Mouse (Mus musculus): Measurements from ENCODE around the gene Lsm4. TPM values are rescaled to one million over a fixed set of nuclear protein-coding genes. Genes with fewer than 3 reads are reported as not detected.

The Lsm4 gene
- total and polyA plus RNA-seq, 3 experiments = 152 to 2,024 (median 514) TPM

DNA sequence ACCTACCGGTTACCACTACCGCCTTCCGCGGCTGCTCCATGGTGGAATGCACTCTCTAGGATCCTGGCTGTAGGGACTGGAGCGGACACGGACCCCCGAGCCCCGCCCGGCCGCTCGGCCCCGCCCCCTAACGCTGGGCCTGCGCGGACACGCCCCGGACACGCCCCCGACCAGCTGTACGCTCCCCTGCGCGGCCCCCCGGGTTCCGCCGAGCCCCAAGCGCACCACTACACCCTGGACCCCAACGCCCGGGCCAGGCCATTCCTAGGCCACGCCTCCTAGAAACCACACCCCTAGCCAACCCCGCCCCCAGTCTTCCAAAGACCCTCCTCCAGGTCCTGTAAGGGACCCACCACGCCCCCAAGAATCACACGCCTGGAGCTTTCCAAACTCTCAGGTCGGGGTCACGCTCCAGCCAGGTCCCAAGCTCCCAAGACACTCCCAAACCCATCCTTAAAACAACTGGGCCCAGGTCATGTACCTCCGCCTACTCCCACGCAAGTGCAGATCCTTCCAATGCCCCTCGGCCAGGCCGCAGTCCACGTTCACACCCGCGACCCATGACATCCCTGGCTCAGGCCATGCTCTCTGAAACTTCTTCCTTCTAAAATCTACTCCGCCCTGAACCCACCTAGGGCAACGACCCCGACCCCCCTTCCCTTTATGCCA is 13.3 kb upstream of the Lsm4 start (continued):
- TF ChIP-seq NRF1 (IDR thresholded peaks at IDR 0.05; ENCODE audit: insufficient read depth, low read depth, low read length, poor library complexity, severe bottlenecking) (peak; percentile 77), ELF1 (IDR thresholded peaks at IDR 0.05; ENCODE audit: low read depth, low read length) (no peak), POLR2AphosphoS5 (IDR thresholded peaks at IDR 0.05; ENCODE audit: borderline replicate concordance, low read depth, low read length) (no peak), GATA1 (IDR thresholded peaks at IDR 0.05; ENCODE audit: low read depth, low read length) (no peak), MXI1 (IDR thresholded peaks at IDR 0.05; ENCODE audit: low read depth, low read length) (peak; percentile 49), EP300 (IDR thresholded peaks at IDR 0.05; ENCODE audit: low read depth in 1 of 2, low read length in 2 of 2) (0 out of 4 replicates have a peak, but pooled peaks of 1 of the 2 experiments have one; percentile 38), JUND (IDR thresholded peaks at IDR 0.05; ENCODE audit: low read depth, low read length) (no peak), E2F4 (IDR thresholded peaks at IDR 0.05; ENCODE audit: borderline replicate concordance, low read depth, low read length) (no peak), MAFK (IDR thresholded peaks at IDR 0.05; ENCODE audit: borderline replicate concordance, low read depth, low read length) (no peak), TAL1 (IDR thresholded peaks at IDR 0.05; ENCODE audit: low read length) (no peak), POLR2AphosphoS2 (IDR thresholded peaks at IDR 0.05; ENCODE audit: low read length) (no peak), ZC3H11A (IDR thresholded peaks at IDR 0.05; ENCODE audit: low read depth, low read length) (no peak), MEF2A (IDR thresholded peaks at IDR 0.05; ENCODE audit: extremely low read depth, insufficient replicate concordance, low read depth, low read length, poor library complexity, severe bottlenecking) (no peak)

DNA sequence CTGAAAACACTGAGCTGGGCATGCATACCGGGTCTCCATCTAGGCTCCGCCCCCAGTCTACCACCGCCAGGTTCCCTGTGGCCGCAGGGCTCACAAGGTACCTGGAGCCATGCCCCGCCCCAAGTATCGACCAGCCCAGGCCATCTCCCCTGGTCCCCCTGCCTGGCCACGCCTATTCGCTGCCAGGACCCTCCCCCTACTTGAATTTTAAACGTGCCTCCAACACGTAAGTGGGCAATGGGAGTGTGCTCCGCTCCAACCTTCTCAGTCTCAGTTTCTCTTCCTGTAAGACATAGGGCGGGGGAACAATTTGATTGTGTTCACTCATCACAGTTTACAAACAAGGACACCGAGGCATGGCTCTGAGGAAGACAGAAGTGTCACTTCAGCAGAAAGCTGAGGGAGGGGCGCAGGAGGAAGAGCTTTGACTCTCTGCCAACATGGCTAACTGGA is 12.7 kb upstream of the Lsm4 start, which contains the start of gene Pgpep1:
Gene Pgpep1 (minus strand): TSS at position 116 of the 453 bp plus-strand sequence.
- TF ChIP-seq MAX (IDR thresholded peaks at IDR 0.05; ENCODE audit: low read length) (no peak), BHLHE40 (IDR thresholded peaks at IDR 0.05; ENCODE audit: borderline replicate concordance, low read depth, low read length) (no peak), ZKSCAN1 (IDR thresholded peaks at IDR 0.05; ENCODE audit: low read depth, low read length) (no peak), USF2 (IDR thresholded peaks at IDR 0.05; ENCODE audit: borderline replicate concordance in 1 of 2, insufficient read depth in 1 of 2, low read depth in 1 of 2, low read length in 2 of 2) (no peak)
- peak; percentile 67 for DNase-seq (ENCODE audit: low read depth, low spot score)

More for the DNA sequence above, 12.7 kb upstream of the Lsm4 start, which contains the start of gene Pgpep1:
- no peaks in the 10 kb centered on the region for H3K27me3 ChIP-seq (ENCODE audit: control insufficient read depth in 1 of 2, insufficient read depth in 2 of 2, low read length in 2 of 2)
- H3K27ac ChIP-seq (ENCODE audit: control insufficient read depth, low read depth, low read length) = 0 out of 2 replicates have a peak within 1 kb of the TSS, but pooled peaks have one; percentile 16
- peak within 1 kb of the TSS; percentile 75 to 99 for H3K4me3 ChIP-seq (ENCODE audit: control insufficient read depth in 1 of 2, insufficient read depth in 1 of 2, low read depth in 2 of 2, low read length in 2 of 2)
- peak within 1 kb of the TSS; percentile 83 for H3K9ac ChIP-seq (ENCODE audit: control insufficient read depth, low read depth, low read length, poor library complexity, severe bottlenecking)
- peaks cover 4 to 13% of the 10 kb centered on the region in 2 experiments for H3K4me1 ChIP-seq (ENCODE audit: control insufficient read depth in 1 of 2, insufficient read depth in 2 of 2, low read length in 2 of 2)
- no peaks in the 10 kb centered on the region for H3K9me3 ChIP-seq (replicated peaks; ENCODE audit: insufficient read depth, low read length)
- H3K36me3 ChIP-seq (ENCODE audit: control insufficient read depth in 1 of 2, insufficient read depth in 2 of 2, low read length in 2 of 2) = 0 out of 4 replicates have a peak, but pooled peaks cover 0 to 2% of the 10 kb centered on the region in 2 experiments
- no peaks in the 10 kb centered on the region for H3K79me2 ChIP-seq (ENCODE audit: control insufficient read depth, insufficient read depth, low read length, poor library complexity)

All from MEL (cell line).